Mouse (Mus musculus) MN1 (cell line): ENCODE measurements around the gene Sidt1.
A peak's percentile ranks its signal among the peaks of the same experiment; 100 is the strongest.

Experiments used
- DNase-seq: peaks from one replicate; pipeline ENCODE4 v3.0.0-alpha.2; 2016; ENCODE audit warnings: low spot score

Gene Sidt1

GRCm38 (mm10) chr16:44249985-44250384 is 83.0 kb downstream of the Sidt1 start:
- DNase-seq: no peak

GRCm38 (mm10) chr16:44243323-44243722 is 89.7 kb downstream of the Sidt1 start:
- DNase-seq: no peak

GRCm38 (mm10) chr16:44242633-44243032 is 90.4 kb downstream of the Sidt1 start:
- DNase-seq: peak; percentile 71

- DNase-seq: peak; percentile 24
Observed at GRCm38 (mm10) chr16:44240406-44240805, 92.6 kb downstream of the Sidt1 start.

- no peak for DNase-seq
Observed at GRCm38 (mm10) chr16:44238835-44239263, 94.1 kb downstream of the Sidt1 start.

- DNase-seq: no peak
Observed at GRCm38 (mm10) chr16:44237836-44238235, 95.2 kb downstream of the Sidt1 start.

- DNase-seq: no peak
Observed at GRCm38 (mm10) chr16:44233019-44233418, 100.0 kb downstream of the Sidt1 start.

- DNase-seq: no peak
Observed at GRCm38 (mm10) chr16:44226706-44227291, 106.2 kb downstream of the Sidt1 start.

GRCm38 (mm10) chr16:44221463-44221862 is 111.5 kb downstream of the Sidt1 start:
- no peak for DNase-seq

- no peak for DNase-seq
Observed at GRCm38 (mm10) chr16:44216417-44216816, 116.6 kb downstream of the Sidt1 start.

- no peak for DNase-seq
Observed at GRCm38 (mm10) chr16:44215513-44215912, 117.5 kb downstream of the Sidt1 start.

- no peak for DNase-seq
Observed at GRCm38 (mm10) chr16:44212703-44213102, 120.3 kb downstream of the Sidt1 start.

- no peak for DNase-seq
Observed at GRCm38 (mm10) chr16:44211054-44211414, 122.0 kb downstream of the Sidt1 start.

- DNase-seq: no peak
Observed at GRCm38 (mm10) chr16:44210156-44211053, 122.6 kb downstream of the Sidt1 start.

GRCm38 (mm10) chr16:44205973-44206372 is 127.0 kb downstream of the Sidt1 start:
- DNase-seq: no peak

GRCm38 (mm10) chr16:44204331-44204730 is 128.7 kb downstream of the Sidt1 start:
- no peak for DNase-seq

GRCm38 (mm10) chr16:44200146-44200545 is 132.8 kb downstream of the Sidt1 start:
- no peak for DNase-seq

GRCm38 (mm10) chr16:44199066-44199703 is 133.8 kb downstream of the Sidt1 start:
- no peak for DNase-seq

- no peak for DNase-seq
Observed at GRCm38 (mm10) chr16:44190968-44191367, 142.0 kb downstream of the Sidt1 start.
